ENCODE assay signal across 8 mouse cellular contexts in genomic region chr8:11001062-11001549, GRCm38 (mm10). TPM values are rescaled to one million over a fixed set of nuclear protein-coding genes. Genes with fewer than 3 reads are reported as not detected.
DNase-seq lines count a peak whose midpoint lies in the region; ATAC-seq and TF ChIP-seq lines count a peak whose summit lies in the region.

No protein-coding gene starts in this region.

- no peak overlapping the region for H3K27ac ChIP-seq in cerebellum, adult 2 months (ENCODE audit: insufficient read depth, low read length)
- no peak overlapping the region for H3K27ac ChIP-seq in bone marrow macrophage, adult 2 months (ENCODE audit: insufficient read depth, low read depth, low read length)
- peak overlapping the region; percentile 7 for H3K27ac ChIP-seq in heart, embryonic 11.5 days (ENCODE audit: low read depth, low read length)
- peak overlapping the region; percentile 63; the same call in 1 of the 2 replicates for H3K27ac ChIP-seq in limb, embryonic 13.5 days
- H3K27ac ChIP-seq in midbrain, embryonic 11.5 days (ENCODE audit: low read depth, low read length): no peak overlapping the region

- peak overlapping the region; percentile 26 for H3K4me3 ChIP-seq in cerebellum, adult 2 months (replicated peaks; ENCODE audit: insufficient read depth, low read depth, low read length)
- peak overlapping the region; percentile 23; the same call in 1 of the 2 replicates for H3K4me3 ChIP-seq in bone marrow macrophage, adult 2 months (ENCODE audit: insufficient read depth, low read length)
- peak overlapping the region; percentile 88 for H3K4me3 ChIP-seq in heart, embryonic 11.5 days (ENCODE audit: low read depth, low read length)
- peak overlapping the region; percentile 86 for H3K4me3 ChIP-seq in limb, embryonic 13.5 days
- H3K4me3 ChIP-seq in midbrain, embryonic 11.5 days (ENCODE audit: low read depth, low read length): peak overlapping the region; percentile 70

- 0 out of 2 replicates have a peak, but pooled peaks cover 5% of the 10 kb centered on the region for H3K36me3 ChIP-seq in heart, embryonic 11.5 days (ENCODE audit: control insufficient read depth, insufficient read depth, low read length)
- peaks cover 43% of the 10 kb centered on the region for H3K36me3 ChIP-seq in limb, embryonic 13.5 days
- peaks cover 5% of the 10 kb centered on the region for H3K36me3 ChIP-seq in midbrain, embryonic 11.5 days (ENCODE audit: control insufficient read depth, insufficient read depth, low read length)

- H3K27me3 ChIP-seq in cerebellum, adult 2 months (ENCODE audit: control insufficient read depth, insufficient read depth, low read length): no peaks in the 10 kb centered on the region
- no peaks in the 10 kb centered on the region for H3K27me3 ChIP-seq in heart, embryonic 11.5 days (ENCODE audit: control insufficient read depth, insufficient read depth, low read length)
- no peaks in the 10 kb centered on the region for H3K27me3 ChIP-seq in limb, embryonic 13.5 days
- no peaks in the 10 kb centered on the region for H3K27me3 ChIP-seq in midbrain, embryonic 11.5 days (ENCODE audit: control insufficient read depth, insufficient read depth, low read length)

- no peak for TF ChIP-seq CTCF in cerebellum, adult 2 months (IDR thresholded peaks at IDR 0.05; ENCODE audit: borderline replicate concordance, insufficient read depth, low read depth, low read length)
- no peak for TF ChIP-seq CTCF in bone marrow macrophage, adult 2 months (IDR thresholded peaks at IDR 0.05; ENCODE audit: low read depth, low read length)

- ATAC-seq in heart, embryonic 11.5 days (replicated peaks; ENCODE audit: insufficient number of reproducible peaks, low FRiP score, low TSS enrichment): no peak
- ATAC-seq in limb, embryonic 13.5 days (ENCODE audit: low FRiP score, low read depth): no peak
- 0 out of 2 replicates have a peak, but pooled peaks have one; percentile 24 for ATAC-seq in midbrain, embryonic 11.5 days (ENCODE audit: low FRiP score)

- peaks cover 18% of the 10 kb centered on the region for H3K4me1 ChIP-seq in cerebellum, adult 2 months (ENCODE audit: control insufficient read depth, insufficient read depth, low read length)
- H3K4me1 ChIP-seq in bone marrow macrophage, adult 2 months (ENCODE audit: control insufficient read depth, insufficient read depth, low read length): peaks cover 23% of the 10 kb centered on the region
- H3K4me1 ChIP-seq in heart, embryonic 11.5 days (ENCODE audit: control insufficient read depth, insufficient read depth, low read length): peaks cover 85% of the 10 kb centered on the region
- H3K4me1 ChIP-seq in limb, embryonic 13.5 days: peaks cover 88% of the 10 kb centered on the region
- peaks cover 77% of the 10 kb centered on the region for H3K4me1 ChIP-seq in midbrain, embryonic 11.5 days (ENCODE audit: control insufficient read depth, insufficient read depth, low read length)

- WGBS in cerebellum, adult 2 months: 13% methylated on average over 6 of the region's 6 CpGs
- WGBS in heart, embryonic 11.5 days (ENCODE audit: insufficient replicate concordance): 4% methylated on average over 6 of the region's 6 CpGs
- WGBS in limb, embryonic 13.5 days: 4% methylated on average over 6 of the region's 6 CpGs
- under 1% methylated on average over 6 of the region's 6 CpGs for WGBS in midbrain, embryonic 11.5 days

- H3K9ac ChIP-seq in heart, embryonic 11.5 days (ENCODE audit: low read depth, low read length): peak overlapping the region; percentile 44
- peak overlapping the region; percentile 92 for H3K9ac ChIP-seq in limb, embryonic 13.5 days
- peak overlapping the region; percentile 27; the same call in 1 of the 2 replicates for H3K9ac ChIP-seq in midbrain, embryonic 11.5 days (ENCODE audit: low read length)

- H3K4me2 ChIP-seq in heart, embryonic 11.5 days: peak overlapping the region; percentile 97
- peak overlapping the region; percentile 98 for H3K4me2 ChIP-seq in limb, embryonic 13.5 days (replicated peaks)
- H3K4me2 ChIP-seq in midbrain, embryonic 11.5 days: peak overlapping the region; percentile 94

- no peak for DNase-seq in cerebellum, adult 2 months
- DNase-seq in cerebellum, adult 11-12 months: no peak
- peak; percentile 91 for DNase-seq in midbrain, embryonic 11.5 days (ENCODE audit: low spot score, missing footprints)
- peak; percentile 55 to 69 for DNase-seq in thymus, postnatal 36 days
- DNase-seq in spleen, adult 12 weeks (ENCODE audit: low spot score): no peak

- no peaks in the 10 kb centered on the region for H3K9me3 ChIP-seq in heart, embryonic 11.5 days (replicated peaks; ENCODE audit: control insufficient read depth, low read length)
- H3K9me3 ChIP-seq in limb, embryonic 13.5 days: no peaks in the 10 kb centered on the region
- peaks cover 3% of the 10 kb centered on the region; the same call in 1 of the 2 replicates for H3K9me3 ChIP-seq in midbrain, embryonic 11.5 days (ENCODE audit: control insufficient read depth, low read length)

- no peak for TF ChIP-seq POLR2A in cerebellum, adult 2 months (IDR thresholded peaks at IDR 0.05; ENCODE audit: borderline replicate concordance, insufficient read depth, low read length)
- TF ChIP-seq POLR2A in bone marrow macrophage, adult 2 months (IDR thresholded peaks at IDR 0.05; ENCODE audit: borderline replicate concordance, low read depth, low read length): no peak

RNA-seq across cellular contexts. Expression of gene Irs2, which starts 7.2 kb away (rescaled TPM):
- 26.2 and 27.3 TPM in 2 replicates for polyA plus RNA-seq in cerebellum, adult 2 months (2012; rRNA removed)
- polyA plus RNA-seq in bone marrow macrophage, adult 2 months (2012; ENCODE audit: insufficient read depth, insufficient read length, missing spikeins): 5.0 and 5.2 TPM in 2 replicates
- 4.4 and 5.0 TPM in 2 replicates for polyA plus RNA-seq in heart, embryonic 11.5 days (2014; fragmentation: Nextera tagmentation; extraction: Ambion mirVana)
- 7.9 and 8.6 TPM in 2 replicates for polyA plus RNA-seq in limb, embryonic 13.5 days (2015; fragmentation: Nextera tagmentation; extraction: Ambion mirVana)
- polyA plus RNA-seq in midbrain, embryonic 11.5 days (2014; fragmentation: Nextera tagmentation; extraction: Ambion mirVana): 5.2 and 6.2 TPM in 2 replicates

Comparison
In these comparisons a context has a peak if more than half of its experiments do, and no peak if none do; other contexts are left out.
1. DNase-seq: peak in midbrain, embryonic 11.5 days (single experiment) and thymus, postnatal 36 days (2 of 2); none in cerebellum, adult 2 months (0 of 2), cerebellum, adult 11-12 months (single experiment) and spleen, adult 12 weeks (single experiment).
2. H3K27ac ChIP-seq: peak in heart, embryonic 11.5 days (single experiment) and limb, embryonic 13.5 days (single experiment); none in cerebellum, adult 2 months (single experiment), bone marrow macrophage, adult 2 months (single experiment) and midbrain, embryonic 11.5 days (single experiment).
3. H3K4me3 ChIP-seq: peak in every context shown above with its lines; median percentile 88 in heart, embryonic 11.5 days; 86 in limb, embryonic 13.5 days; 70 in midbrain, embryonic 11.5 days; 26 in cerebellum, adult 2 months; 23 in bone marrow macrophage, adult 2 months.
4. H3K9ac ChIP-seq: peak in every context shown above with its lines; median percentile 92 in limb, embryonic 13.5 days; 44 in heart, embryonic 11.5 days; 27 in midbrain, embryonic 11.5 days.
5. Peak in every context shown above with its lines, with median percentiles within 50 percentile points of each other: H3K4me2 ChIP-seq.